Mouse (Mus musculus): ENCODE measurements at regions not wholly inside any gene's neighbourhood (a gene's known extent, or its start where the extent isn't known, plus 50 kb on each side); places are given as distances from the start of the nearest gene placed in this dataset.

DNA sequence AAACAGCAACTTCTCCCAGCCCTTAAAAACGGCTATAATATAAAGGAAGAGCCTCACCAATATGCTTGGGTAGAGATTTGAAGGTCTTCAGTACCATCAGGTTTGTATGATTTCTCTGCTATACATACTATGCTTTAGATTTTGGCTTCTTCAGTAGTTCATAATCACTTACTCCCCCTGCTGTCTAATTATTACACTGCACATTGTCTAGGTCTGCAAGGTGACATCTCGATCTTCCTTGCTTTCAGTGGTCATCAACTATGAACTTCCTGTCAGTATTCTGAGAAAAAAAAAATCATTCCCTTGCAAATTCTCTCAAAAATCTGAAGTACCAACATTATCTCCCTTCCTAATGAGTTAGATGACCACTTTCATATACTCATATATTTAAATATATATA is 225.4 kb upstream of the Galnt5 start:
- DNase-seq (ENCODE audit: low spot score in 2 of 2) = no peak

DNA sequence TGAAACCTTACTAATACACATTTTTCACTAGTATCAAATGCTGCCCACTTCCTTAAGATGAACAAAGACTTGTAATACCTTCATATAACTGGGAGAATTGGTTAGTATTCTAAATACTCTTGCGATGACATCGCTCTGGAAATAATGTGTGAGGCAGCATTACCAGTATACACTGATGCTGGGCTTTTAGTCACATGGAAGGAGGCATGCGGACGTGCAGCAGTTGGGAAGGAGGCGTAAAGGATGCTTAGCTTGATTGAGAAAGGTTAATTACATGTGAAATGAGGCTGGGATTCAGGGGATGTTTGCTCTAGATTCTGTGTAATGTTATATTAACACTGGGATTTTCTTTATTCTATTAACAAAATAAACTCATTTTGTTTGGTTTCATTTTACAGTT is 221.5 kb upstream of the Galnt5 start:
- DNase-seq (ENCODE audit: low spot score in 2 of 2) = no peak

DNA sequence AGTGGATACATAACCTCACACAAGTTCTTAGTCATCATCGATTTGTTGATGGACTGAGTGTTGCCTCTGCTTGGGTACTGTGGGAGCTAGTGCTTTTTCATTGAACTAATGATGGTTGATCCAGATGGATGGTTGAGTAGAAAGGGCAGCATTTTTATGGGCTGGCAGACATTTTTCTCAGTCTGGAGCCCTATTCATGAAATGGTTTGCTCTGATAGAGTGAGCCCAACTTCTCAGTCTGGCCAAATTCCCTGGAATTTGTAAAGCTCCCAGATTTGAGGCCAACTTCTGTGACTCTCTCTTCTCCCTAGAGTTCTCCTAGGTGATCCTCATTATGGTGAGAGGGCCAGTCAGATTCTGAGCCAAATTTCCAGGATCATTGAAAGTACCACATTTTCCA is 216.8 kb upstream of the Galnt5 start:
- no peak for DNase-seq (ENCODE audit: low spot score in 2 of 2)

DNA sequence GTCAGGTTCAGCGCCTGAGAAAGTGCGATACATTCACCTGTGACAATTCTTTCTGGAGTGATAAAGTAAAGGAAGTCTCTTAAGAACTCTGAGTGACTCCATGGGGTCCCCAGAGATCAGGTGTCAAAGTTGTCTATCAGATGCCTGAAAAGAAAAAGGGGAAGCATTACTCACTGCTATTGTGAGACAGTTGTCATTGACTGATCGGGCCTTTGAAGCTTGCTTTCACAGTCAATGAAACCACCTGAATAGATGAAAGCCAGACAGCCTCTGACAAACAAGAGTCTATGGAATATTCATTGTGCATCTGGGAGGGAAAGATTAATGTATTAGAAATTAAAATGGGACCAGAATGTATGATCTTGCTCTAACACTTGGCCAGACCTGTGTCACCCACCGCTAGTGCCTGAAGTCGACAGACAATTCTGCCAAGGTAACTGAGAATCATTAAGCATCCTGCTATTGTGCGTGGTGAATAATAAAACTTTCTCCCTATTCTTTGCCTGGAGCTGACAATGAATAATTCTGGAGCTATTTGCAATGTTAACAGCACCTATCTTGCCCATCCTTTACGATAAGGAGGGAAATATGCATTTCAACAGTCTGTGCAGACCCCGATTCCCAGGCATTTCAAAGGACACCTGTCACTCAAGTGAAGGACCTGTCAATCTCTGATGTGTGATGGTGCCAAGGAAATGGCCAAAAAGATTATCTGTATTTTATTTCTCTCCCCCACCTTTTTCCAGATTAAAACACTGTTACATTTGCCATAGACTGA is 204.0 kb upstream of the Galnt5 start:
- no peak for DNase-seq (ENCODE audit: low spot score in 2 of 2)

DNA sequence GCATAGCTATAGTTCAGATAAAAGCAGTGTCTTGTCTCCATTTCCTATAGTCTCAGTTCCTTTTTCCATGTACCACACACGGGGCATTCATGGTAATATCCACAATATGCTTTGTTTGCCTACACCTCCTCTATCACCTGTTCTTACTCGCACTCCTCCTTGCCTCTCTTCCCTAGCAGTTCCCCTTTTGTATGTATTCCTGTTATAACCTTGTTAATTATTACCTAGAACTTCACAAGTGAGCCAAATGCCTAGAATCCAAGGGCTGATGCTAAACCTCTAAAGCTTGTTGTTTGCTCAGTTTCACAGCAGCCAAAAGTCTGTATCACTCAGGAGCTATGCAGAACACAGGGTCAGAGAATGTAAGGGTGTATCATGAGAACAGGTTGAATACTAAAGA is 198.4 kb upstream of the Galnt5 start:
- DNase-seq (ENCODE audit: low spot score in 2 of 2) = no peak

DNA sequence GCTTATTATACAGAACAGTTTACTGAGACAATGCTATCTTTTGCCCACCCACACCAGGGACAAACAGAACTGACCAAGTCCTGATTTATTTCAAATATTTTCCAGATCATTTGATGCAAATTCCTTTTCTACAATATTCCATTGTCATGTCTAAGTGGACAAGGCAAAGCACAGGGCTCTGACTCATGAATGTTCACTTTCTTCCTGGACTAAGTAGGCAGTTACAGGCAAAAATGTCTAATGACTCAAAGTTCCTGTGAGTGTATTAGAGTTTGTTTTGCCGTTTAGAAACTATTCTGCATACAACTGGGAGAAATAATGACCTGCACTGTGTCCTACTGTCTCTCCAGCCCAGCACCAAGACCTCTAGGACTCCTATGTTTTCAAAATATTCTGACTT is 189.8 kb upstream of the Galnt5 start:
- DNase-seq (ENCODE audit: low spot score in 2 of 2) = no peak

DNA sequence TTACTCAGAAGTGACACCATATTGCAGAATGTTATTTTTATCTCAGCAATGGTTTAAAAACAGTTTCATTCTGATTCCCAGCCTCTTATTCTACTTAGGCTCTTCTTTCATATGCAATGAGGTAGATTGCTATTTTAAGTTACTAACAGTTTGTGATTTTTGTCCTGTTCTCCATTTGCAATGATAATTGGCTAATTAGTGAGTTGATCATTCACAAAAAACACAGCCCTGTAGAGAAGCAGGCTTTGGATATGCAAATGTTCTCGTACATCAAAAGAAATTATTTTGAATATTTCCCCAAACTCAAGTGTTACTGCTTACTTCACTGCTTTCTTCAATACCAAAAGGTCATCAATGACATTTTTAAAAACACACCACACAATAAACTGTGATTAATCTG is 184.7 kb upstream of the Galnt5 start:
- no peak for DNase-seq (ENCODE audit: low spot score in 2 of 2)

DNA sequence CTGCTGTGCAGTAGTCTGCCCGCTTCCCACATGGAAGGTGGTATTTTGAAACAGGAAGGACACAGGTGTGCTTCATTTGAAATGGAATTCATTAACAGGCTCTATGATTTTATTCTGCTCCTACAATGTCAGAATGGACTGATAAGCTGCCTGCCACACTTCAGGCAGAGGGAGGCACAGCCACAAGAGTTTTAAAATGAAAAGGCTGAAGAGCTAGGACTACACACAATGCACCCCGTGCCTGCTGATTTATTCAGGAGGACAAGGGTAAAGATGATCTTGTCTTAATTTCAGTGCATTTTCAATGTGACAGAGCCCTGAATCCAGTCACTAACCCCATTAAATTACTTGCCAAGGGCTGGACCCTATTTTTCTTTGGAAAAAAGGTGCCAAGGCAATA is 177.3 kb upstream of the Galnt5 start:
- DNase-seq (ENCODE audit: low spot score in 2 of 2) = no peak

DNA sequence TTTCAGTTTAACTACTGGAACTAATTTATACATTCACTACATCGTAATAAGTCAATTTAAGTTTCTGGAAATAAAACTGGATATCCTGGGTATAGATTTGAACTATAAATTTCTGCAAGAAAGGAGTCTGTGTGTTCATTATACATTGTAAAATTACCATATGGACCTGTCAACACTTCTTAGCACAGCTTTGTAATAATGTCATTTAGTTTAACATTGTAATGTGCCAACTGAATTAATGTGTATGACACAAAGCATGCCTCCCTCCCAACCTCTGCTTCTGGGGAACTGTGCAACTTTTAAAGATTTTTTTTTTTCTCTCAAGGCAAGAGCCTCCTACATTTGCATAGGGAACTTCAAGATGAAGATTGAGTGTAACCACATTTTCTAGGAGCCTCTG is 176.8 kb upstream of the Galnt5 start:
- no peak for DNase-seq (ENCODE audit: low spot score in 2 of 2)

DNA sequence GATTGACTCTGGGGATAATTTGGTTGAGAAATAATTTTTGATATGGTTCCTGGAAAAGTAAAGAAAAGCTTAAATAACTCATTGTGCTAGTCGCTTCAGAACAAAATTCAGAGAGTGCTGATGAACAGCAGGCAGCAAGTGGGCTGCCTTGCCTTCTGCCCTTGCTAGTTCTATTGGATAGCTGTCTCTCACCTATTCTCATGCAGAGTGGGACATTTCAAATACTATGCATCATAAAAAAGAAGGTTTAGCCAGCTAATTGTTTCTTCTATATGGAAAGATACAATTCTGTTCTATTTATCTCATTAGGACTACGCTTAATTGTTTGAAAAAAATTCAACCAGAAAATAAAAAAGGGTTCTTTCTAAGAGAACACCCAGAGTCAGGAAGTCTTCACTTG is 169.4 kb upstream of the Galnt5 start:
- DNase-seq (ENCODE audit: low spot score in 2 of 2) = no peak

DNA sequence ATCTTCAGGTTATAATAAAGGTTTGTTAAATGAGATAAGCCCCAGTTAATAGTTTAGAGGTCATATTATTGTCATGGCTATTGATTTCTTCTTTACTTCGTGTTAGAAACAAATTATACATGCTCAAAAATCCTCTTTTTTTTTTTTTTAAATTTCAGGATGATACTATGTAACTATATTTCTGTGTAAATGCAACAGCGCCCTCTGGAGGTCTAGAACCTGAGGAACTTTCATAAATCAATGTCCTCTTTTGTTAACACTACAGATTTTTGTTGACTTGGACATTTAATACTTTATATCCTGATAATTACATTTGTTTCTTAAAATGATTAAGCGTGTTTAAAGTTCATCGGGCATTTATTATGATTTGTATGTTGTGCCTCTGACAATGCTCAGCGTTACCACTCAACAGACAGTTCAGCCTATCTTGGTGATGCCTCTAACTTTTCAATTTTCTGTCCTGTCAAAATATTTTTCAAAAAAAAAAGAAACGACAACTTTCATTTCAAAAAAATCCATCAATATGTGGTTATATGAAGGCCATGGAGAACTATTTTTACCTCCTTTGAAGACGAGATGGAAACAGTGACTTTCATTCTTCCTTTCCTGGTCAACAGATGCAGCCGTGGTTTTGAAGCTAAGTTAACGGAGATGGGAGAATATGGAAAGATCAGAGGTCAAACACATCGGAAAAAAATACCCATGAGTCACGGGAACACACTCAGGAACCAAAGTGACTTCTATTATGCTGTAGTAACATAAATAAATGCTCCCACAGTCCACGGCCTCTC is 164.9 kb upstream of the Galnt5 start:
- peak in 1 of 2 experiments; percentile 50 for DNase-seq (ENCODE audit: low spot score in 2 of 2)

DNA sequence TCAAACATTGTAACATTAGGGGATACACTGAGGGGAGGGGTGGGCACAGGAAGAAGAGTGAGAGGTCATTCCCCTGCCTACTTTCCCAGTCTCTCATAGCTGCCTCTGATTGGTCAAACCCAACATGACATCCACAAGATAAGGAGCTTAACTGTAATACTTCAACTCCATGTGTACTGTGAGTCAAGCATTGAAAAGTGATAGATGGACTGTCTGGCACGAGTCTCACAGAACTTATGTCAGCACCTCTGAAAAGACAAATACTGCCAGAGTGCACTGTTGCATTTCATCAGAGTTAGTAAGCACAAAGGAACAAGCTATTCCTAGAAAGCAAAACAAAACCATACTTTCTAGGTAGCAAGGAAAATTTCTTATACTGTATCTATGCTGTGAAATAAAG is 152.5 kb upstream of the Galnt5 start:
- no peak for DNase-seq (ENCODE audit: low spot score in 2 of 2)

DNA sequence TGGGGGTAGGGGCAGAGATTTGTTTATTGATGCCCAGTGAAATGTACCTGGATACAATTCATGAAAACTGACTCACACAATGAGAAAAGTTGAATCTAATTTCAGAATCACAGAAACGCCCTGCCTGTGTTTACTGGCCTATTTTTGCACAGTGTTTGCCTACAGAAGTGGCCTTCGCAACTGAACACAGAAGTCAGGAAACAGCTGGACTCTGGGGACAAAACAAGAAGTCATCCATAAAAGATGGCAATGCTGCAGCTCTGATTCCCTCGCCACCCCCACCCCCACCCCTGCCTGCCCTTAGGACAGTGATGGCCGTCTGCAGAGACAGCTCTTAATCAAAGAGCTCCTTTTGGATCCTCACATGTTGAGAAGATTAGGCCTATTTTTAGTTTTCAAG is 150.0 kb upstream of the Galnt5 start:
- DNase-seq (ENCODE audit: low spot score in 2 of 2) = no peak

DNA sequence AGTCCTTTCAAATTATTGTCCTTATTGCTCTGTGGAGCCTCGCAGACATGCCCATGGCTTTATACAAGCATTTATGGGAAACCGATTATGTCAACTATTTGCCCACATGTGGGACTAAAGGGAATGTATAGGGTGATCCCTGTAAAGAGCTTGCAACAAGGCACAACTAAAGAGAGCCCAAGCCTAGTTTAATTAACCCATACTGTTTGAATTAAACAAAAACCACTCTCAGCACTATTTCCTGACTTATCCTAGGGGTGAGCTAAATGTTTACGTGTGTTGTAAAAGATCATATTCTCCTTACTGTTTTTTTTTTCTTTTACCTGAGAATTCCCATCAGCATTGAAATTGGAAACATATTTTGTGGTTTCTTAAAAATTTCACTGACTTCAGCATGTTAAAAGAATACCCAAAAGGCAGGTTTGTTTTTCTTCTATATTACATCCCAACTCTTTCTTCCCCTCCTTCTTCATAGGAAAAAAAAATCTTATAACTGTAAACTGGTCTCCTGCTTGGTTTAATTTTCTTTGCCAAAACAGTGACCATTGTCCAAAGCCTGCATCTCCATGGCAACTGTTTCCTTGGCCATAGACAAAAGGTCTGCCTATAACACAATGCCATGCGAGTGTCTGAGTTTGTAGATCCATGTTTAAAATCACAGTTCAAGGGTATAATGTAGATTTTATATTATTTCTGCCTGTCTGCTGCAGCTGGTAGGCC is 148.2 kb upstream of the Galnt5 start:
- no peak for DNase-seq (ENCODE audit: low spot score in 2 of 2)

DNA sequence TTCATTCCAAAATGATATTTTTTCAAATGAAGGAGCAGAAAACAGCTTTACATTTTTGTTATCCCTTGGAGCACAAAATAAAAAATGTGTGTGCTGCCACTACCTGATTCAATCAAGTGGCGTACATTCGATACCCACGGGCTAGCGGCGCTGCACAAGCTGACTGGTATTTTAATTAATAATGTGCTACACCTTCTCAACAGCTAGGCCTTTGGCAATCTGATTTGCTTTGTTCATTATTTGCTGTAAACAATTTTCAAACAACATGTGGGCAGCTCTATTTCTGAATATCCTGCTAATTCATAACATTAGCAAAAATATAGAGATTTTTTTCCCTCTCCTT is 147.7 kb upstream of the Galnt5 start:
- DNase-seq (ENCODE audit: low spot score in 2 of 2) = no peak

DNA sequence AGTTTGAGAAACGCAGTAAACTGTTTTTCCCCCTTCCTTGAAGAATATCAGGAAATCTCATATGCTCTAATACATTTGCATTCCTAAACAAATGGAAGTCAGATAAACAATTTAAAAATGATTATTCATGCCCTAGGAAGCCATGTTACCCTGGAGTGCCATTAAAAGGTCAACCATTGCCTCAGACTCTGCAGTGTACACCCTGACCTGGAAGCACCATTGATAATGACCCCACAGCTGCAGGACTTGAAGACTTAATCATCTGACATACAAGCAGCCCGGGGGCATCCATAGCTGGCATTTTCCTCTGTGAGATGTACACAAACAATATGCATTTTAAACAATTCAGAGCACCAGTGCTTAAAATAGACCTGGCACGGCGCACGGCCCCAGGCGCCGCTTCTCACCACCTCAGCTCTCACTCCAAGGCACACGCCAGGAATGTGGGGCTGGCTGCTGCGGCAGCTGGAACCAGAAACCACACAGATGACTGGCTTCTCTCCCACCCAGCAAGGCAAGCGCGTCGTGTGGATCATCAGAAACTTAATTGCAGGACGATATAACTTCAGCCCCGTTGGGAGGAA is 141.1 kb upstream of the Galnt5 start:
- DNase-seq (ENCODE audit: low spot score in 2 of 2) = no peak

DNA sequence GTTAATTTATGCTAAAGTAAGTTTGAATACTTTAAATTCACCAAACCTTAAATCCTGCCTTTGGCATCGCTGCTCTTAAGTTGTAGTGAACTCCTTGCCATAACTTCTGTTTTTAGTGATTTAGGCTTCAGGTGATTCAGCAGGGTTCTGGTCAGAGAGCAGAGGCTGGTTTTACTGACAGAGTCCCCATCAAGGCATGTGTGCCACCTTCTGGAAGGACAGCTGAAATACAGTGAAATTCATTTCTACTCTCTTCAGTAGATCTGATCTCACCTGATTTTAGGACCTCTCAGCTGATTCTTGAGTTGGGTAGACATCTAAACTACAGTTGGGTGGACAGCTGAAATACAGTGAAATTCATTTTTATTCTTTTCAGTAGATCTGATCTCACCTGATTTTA is 132.4 kb upstream of the Galnt5 start:
- DNase-seq (ENCODE audit: low spot score in 2 of 2) = no peak

DNA sequence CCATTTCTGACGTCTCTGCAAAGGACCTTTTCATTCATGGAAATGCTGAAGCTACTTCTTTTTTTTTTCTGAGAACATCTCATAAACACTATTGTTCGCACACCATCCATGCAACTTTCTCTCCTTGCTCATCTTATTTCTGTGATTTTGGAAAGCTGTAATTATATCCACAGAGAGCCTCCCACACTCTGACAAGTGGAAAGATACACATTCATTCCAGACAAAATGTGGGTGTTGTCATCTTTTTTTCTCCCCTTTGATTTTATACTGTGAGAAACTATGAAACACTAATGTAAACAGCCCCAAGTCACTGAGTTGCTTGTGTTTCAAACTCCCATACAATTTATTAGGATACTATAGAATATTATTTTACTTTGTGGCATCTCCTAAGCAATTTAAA is 129.6 kb upstream of the Galnt5 start:
- no peak for DNase-seq (ENCODE audit: low spot score in 2 of 2)

DNA sequence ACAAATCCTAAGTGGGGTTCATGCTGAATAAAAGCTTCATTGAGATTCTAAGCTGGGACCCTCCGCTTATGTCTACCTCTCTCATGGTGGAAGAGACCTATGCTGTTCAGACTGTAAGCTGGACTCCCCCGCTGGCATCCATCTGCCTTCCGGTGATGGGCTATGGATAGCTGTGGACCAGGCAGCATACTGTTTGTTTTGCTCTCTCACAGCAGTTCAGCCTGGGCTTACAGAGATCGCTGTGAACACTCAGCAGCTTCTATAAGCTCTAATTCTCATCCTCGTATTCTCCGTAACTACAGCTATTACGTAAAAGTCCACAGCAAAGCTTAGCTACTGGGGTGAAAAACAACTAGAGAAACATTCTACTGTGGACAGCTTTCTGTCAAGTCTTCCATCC is 97.5 kb upstream of the Galnt5 start:
- no peak for DNase-seq (ENCODE audit: low spot score in 2 of 2)

DNA sequence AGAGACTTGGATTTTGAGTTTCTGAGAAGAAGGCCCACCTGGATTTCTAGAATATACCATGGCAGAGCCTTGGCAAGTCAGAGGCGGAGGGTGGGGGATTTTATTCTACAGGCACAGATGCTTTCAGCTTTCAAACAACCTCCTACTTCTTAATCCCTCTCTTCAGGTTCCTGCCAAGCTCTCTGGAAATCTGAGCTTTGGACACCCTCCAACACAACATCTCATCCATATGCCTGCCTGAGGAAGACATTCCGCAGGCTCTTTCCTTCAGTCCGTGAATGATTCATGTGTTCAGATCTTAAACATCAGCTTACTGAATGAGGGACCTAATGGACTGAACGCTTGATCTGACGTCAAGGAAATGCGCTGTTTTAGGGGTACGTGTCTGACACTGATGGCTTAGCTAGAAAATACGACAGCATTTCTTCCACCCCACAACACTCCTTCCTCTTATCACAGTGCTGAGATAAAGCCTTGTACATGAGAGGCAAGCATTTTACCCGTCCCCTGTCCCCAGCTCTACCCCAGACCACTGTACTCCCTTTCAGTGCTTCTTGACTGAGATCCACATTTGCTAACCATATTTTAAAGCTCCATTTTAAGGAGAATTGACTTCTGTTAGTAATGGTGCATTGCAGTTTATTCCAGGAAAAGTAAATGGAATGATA is 97.0 kb upstream of the Galnt5 start:
- DNase-seq (ENCODE audit: low spot score in 2 of 2) = no peak

DNA sequence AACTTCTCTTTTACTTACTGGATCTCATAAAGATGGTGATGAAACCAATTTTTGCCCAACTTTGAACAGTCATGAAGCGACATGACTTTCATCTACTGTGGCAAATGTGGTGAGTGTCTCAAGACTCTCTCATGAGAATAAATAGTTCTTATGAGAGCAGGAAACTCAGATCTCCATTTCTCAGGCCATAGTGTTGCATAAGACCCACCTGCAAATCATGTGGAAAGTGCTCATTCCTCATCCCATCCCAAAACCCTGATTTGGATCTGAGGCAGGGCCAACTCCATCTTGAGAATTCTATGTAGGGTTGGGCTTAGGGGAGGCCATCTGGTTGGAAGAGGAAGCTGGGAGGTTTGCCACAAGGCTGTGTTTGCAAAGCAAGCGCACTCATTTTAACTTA is 92.5 kb upstream of the Galnt5 start:
- no peak for DNase-seq (ENCODE audit: low spot score in 2 of 2)

DNA sequence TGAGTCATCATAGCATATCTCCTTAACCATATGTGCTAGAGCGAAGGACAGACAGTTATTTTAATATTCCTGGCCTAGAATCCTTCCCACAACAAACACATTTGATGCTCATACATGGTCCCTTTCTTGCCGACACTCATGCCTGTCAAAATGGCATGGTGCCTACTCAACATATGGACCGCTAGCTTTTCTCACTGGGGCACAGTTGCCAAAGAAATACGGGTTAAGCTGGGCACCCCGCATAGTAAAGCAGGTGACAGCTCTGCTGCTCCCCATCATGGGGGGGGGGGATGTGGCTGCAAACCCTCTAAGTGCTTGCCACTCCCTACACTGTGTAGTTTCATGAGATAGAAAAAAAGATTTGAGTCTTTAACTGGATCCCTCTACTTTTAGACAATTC is 90.7 kb upstream of the Galnt5 start:
- no peak for DNase-seq (ENCODE audit: low spot score in 2 of 2)

Data from spleen, postnatal 10 days (tissue).